Mouse (Mus musculus) erythroblast, embryonic 14.5 days (primary cell): Measurements from ENCODE around the gene Ldhd.

Source experiments
- GATA1 ChIP-seq: IDR thresholded peaks from 2 replicates; pipeline ENCODE4 v1.6.1; 2012; ENCODE audit warnings: low read length, inconsistent platforms, mixed read lengths
- TAL1 ChIP-seq: IDR thresholded peaks from 3 replicates; pipeline ENCODE4 v1.6.1; 2012; ENCODE audit warnings: low read length, inconsistent platforms, mixed read lengths

DNA sequence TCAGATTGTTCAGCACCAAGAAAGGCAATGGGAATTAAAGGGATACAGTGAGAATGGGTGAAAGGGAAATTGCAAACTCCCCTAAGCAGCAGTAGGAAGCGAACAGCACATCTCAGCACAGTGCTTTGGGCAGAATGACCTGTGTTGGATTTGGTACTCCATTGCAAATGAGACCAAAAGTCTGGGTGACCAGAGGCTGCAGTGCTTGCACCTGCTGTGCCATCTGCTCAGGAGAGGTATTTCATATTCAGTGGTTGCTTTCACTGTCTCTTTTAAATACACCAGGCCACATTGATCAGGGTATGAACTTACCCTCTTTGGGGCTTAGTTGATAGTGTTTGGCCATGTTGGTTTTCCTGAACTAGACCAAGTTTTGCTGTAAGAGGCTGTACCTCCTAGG is 50.9 kb downstream of the Ldhd start:
- TF ChIP-seq GATA1: no peak
- no peak for TF ChIP-seq TAL1
